Mouse (Mus musculus): ENCODE results near the gene Itpk1. TPM values are rescaled to one million over a fixed set of nuclear protein-coding genes. Genes with fewer than 3 reads are reported as not detected.
A peak's percentile ranks its signal among the peaks of the same experiment; 100 is the strongest.

The Itpk1 gene
- total and polyA plus RNA-seq, 3 experiments: 50.8 to 99.2 (median 54.9) TPM

DNA sequence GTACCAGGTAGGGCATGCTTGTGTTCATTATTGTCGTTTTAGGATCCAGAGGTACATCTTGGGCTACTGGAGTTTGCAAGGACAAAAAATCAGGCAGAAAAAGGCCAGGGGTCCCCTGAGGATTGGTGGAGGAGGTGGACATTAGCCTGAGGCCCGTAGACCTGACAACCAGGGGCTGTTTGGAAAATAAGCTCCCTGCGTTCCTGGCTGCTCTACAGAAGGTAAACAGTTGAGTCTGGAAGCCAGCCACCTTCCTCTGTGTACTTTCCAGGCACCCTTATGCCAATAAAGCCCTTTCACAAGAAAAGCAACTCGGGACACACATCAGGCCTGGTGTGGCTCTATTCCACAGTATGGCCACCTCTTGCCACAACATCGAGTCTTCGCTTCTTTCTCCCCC lies 79.0 kb downstream of the Itpk1 start:
- DNase-seq: peak; percentile 31

DNA sequence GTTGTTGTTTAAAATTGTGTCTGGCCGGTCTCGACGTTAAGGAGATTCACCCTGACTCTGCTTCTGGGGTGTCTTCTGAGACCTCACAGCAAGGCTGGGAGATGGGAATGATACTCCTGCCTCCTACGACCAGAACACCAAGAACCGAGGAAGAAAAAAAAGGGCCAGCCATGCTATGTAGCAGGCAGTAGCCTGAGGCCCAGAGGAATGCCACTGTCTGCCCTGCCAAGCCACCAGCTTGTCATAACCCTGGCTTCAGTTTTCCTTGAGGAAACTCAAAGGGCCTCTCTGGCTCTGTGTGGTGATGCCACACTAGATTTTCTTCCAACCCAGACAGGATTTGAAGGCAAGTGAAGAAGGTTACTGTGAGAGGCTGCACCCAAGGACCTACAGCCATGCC lies 79.6 kb downstream of the Itpk1 start:
- no peak for DNase-seq

DNA sequence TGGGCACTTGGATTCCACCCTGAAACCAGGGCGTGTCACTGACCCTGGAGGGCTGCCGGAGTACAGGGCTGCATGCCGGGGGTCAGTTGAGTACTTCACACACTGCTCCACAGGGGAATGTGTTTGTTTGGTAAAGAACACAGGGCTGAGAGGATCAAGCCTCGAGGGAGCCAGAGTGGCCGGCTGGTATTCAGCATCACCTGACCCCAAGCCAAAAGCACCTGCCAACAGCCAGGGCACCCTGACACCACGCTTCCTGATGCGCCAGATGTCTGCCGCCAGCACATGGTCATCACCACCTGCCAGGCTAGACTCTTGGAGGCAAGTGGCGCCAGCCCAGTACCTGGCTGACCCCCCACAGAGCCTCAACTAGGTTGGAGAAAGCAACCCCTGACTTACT lies 80.9 kb downstream of the Itpk1 start:
- peak; percentile 24 for DNase-seq

DNA sequence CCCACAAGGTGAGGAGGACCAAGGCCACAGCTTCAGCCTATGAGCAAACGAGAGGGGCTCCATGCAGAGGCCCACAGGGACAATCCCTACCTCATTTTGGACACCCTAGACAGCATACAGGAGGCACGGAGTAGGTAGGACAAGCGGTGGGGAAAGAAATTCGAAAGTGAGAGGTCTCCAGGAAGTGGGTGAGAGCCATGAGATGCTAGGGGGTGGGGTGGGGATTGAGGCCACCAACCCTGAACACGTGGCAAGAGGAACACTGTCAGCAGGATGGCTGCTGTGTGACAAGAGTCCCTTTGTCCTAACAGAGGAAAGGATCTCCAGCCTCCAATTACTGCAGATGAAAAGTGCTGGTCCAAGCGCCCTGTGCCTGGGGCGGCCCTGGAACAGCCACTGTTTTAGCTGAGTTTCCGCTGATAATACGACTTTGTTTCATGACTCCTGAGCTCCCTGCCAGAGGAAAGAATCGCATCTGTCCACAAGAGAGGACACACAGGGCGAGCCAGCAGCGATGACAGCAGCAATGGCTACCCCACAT lies 82.4 kb downstream of the Itpk1 start:
- no peak for DNase-seq

DNA sequence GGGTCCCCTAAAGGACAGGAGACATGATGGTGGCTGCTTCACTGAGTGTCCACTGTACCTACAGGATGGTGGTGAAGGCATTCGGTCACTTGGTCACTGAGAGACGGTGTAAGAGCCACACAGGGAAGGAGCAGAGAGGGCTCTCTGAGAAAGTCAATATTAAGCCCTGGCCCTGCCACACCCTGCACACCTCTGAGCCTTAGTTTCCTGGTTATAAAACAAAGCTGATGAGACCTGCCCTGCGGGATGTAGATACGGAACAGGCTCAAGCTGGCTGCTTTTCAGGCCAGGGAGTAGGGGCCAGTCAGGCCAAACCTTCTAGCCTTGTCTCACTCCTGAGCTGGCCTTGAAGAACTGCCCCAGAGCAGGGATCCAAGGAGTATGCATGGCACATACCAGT lies 82.9 kb downstream of the Itpk1 start:
- DNase-seq: no peak

DNA sequence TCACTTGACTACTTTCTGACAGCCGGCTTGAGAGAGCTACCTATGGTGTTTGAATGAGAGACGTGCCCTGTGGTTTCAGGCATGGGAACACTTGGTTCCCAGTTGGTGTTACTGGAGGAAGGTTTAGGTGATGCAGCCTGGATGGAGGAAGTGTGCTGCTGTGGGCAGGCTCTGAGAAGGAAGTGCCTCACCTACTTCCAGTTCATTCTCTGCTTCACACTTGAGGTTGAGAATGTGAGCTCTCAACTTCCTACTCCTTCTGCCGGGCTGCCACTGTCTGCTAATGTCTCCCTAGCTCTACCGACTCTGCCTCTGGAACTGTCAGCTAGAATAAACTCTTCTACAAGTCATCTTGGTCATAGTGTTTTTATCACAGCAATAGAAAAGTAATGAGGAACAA lies 83.5 kb downstream of the Itpk1 start:
- DNase-seq: no peak

DNA sequence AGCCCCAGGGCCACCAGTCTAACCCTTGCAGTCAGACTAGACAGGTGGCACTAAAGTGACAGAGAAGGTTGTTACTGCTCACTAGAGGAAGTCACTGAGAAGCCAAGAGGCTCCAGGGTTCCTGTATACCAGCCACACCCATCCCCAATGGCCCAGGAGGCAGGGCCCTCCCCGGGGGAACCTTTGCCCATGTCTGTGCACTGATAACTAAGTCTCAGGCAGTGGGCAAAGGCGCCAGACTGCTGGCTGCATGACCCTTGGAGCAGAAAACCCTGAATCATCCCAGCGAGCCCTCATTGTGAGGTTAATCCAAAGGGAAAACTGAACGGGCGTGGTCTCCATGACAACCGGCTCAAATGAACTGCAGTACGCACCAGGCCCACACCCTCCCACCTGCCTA lies 84.8 kb downstream of the Itpk1 start:
- no peak for DNase-seq

DNA sequence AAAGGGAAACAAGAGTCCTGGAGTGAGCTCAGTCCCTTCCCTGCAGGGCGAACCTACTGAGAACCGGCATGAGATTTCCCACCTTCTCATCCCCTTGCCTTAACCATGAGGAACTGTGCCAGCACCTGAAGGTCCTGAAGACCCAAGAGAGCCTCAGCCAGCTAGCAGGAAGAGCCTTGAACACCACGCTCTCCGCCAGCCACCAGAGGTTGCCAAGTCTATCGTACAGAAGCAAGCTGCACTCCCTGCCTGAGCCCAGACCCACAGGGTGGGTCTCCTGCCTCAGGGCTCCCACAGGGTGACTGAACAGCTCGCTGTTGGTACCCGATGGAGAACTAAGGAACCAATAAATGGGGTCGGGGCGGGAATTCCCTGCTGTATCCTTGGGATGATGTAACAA lies 86.6 kb downstream of the Itpk1 start:
- DNase-seq: peak; percentile 45

DNA sequence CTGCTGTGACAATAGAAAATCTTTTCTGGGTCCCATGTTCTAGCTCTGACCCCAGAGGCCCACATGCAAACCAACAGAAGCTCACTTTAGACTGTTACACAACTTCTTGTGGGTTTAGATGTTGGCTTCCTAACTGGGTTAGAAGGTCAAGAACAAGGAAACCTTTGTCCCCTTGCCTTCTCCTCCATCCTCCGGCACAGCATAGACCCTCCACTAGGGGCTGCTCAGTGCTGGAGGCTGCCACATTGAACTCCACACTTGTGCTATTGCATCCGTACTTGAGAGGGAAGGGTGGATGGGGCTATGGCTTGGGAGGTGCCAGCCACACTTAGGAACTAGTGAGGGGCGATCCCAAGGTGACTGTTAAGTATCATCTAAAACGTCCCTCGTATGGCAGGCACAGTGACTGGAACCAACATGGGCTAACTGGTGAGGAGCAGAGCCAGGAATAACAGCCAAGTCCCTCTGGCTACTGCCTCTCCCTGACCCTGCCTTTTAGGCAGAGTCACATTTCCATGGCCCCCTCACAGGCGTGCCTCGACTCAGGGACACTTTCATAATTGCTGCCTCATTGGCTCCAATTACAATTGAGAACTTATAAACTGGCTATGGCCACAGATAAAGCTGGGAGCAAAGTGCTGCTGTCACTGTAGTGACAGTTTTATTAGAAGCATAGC lies 87.7 kb downstream of the Itpk1 start:
- DNase-seq: peak; percentile 53

DNA sequence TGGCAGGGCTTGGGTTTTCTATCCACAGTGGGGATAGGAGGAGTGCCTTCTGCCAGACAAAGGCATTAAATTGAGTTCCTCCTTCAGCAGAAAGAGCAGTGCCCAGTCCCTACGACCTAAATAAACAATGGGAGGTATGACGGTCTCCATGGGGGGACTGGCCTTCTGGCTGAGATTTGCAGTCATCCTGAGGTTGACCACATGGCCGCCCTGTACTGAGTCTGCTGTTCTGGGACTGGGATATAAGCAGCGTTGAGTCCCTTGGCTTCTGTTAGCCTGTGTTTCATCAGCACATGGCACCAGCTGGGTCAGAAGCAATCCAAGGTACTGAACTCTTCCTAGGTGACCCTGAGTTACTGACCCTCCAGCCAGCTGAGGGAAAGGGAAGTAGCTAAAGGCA lies 88.5 kb downstream of the Itpk1 start:
- peak; percentile 32 for DNase-seq

DNA sequence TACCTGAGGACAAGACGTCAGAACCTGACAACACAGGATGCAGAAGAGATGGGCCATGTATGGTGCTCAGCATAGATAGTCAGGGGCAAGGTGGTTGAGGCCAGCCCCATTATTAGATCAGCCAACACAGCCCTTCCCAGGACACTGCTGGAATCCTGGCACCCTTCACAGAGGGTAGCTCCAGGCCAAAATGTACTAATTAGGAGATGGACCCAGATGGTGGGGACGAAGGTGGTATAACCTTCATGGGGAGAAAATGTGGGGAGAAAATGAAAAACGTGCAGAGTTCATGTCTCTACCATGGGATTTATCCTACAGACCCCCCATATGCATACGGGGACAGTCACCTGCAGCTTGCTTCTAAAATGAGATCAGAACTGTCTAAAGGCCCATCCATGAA lies 91.3 kb downstream of the Itpk1 start:
- no peak for DNase-seq

DNA sequence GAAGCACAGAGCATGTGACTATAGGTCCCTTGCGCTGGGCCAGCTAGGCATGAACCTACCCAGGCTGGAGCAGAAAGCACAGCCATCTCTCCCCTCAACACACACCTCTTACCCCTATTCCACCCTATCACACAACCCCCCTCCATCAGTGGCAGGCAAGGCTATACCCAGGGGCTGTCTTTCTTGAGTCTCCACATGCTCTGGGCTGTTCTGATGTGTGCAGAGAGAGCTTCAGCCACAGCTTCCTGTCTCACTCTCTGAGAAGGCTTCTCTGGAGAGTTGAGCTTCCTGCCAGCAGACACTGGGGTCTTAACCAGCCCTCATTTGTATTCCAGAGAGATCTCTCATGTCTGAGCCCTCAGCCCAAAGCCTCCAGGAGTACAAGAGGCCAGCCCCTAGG lies 92.3 kb downstream of the Itpk1 start:
- DNase-seq: no peak

DNA sequence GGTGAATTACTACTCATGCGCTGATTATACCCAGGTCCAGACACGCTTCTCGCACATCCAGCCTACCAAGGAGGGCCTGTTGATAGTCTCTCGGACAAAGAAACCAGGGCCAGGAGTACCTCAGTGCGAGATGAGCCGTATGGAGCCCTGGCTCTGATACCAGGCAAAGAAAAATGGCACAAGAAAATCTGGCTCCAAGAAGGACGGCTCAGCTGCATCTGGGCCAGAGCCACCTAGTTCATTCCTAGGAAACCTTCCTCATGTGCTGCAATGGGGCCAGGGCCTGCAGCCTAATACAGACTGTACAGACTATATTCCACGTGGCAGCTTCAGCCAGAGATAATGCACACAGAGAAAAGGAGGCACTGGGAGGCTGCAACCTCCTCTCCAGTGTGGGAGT lies 93.8 kb downstream of the Itpk1 start:
- no peak for DNase-seq

DNA sequence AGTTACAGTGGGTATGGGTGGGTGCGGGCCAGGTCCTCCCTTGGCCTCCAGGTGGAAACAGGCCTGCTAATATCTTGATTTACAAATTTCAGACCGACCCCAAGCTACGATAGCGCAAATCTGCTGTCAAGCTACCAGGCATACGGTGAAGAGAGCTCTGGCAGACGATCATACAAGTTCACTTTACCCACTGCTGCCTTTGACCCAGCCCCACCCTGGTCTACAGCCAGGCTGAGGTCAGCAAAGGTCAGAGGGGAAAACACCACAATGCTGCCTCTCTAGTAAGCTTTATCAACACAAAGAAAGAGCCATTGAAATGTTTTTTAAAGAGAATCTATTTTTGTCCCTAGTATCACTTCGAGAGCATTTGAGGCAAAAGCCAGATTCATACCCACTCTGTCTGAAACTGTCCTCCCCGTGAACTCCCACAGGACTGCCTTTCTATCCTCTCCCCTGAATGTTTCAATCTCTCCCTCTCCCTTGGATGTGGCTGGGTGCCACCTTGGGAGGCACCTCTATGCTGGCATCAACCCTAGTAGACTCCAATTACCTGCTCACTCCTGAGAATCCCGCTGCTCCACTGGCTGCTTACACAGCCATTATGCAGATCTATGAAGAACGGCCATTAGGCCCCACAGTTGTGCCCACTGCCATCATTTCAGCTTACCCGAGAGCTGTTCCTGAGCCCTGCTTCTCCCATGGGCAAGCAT lies 96.8 kb downstream of the Itpk1 start:
- DNase-seq: no peak

DNA sequence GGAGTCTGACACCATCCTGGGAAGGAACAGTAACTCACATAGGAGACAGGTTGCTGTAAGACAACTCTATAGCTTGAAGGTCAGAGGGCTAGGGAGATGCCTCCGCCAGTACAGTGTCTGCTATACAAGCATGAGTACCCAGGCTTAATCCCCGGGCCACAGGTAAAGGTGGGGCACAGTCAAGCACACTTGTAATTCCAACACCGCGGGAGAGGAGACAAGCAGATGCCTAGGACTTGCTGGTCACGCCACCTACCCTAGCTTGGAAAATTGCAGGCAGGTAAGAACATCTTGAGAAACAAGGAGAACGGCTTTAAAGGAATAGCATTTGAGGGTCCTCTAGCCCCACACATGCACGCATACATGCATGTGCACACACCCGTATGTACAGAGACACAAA lies 97.7 kb downstream of the Itpk1 start:
- DNase-seq: no peak

DNA sequence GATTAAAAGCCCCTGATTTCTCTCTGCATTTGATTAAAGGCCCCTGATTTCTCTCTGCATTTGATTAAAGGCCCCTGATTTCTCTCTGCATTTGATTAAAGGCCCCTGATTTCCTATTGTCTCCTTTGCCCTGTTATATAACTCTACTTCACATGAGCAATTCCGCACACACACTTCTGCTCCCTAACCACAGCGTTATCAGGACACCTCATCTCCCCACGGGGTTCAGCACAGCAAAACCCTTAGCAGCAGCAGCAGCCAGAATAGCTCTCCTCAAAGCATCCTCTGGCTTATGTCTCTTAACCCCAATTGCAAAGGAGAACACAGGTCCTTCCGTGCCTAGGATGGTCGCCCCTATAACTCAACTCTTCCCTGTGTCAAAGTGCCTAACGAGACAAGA lies 99.1 kb downstream of the Itpk1 start:
- DNase-seq: no peak

DNA sequence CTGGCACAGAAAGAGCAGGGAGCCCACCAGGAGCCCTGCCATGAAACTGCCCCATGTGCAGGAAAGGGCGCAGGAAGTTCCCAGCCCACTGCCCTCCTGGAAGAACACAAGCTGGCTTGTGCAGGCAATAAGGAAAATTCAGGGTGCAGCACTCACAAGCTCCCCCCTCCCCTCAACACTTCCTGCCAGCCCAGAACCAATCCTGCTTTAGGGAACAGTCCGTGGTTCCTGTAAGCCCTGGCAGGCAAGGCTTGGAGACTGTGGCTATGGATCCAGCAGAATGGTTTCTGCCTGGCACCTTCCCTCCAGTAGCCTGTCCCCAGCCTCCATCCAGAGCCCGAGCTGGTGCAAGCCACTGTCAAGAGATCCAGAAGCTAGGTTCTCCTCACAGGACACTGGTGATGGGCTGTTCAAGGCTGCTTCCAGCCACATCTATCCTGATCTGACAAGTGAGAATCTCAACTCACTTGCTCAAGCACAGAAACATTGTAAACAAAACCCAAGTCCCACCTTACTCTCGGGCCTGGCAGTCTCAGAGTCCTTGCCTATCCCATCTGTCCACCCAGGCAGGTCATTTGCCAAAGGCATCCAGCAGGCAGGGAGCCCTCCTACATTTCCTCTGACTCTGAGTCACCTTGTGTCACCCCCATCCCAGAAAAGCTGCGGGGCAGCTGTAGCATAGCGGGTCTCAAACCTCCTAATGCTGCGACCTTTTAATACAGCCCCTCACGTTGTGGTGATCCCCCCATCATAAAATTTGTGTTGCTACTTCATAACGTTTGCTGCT lies 102.3 kb downstream of the Itpk1 start:
- DNase-seq: no peak

DNA sequence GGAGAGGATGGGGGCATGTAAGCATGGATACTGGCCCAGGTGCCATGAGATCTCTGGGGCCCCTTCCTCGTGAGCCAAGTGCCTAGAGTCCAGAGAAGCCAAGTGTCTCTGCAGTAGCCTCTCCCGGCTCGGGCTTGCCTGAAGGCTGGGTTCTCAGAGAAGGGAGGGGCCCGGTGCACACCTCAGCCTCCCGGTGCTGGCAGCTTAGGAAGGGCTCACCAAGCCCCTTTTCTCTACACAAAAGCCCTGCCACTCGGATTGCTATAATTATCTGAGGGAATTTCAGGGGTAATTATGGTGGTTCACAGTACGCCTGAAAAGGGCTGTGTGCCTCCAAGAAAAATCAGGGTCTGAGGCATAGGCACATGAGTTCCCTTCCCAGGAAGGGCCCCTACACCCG lies 102.9 kb downstream of the Itpk1 start:
- DNase-seq: no peak

DNA sequence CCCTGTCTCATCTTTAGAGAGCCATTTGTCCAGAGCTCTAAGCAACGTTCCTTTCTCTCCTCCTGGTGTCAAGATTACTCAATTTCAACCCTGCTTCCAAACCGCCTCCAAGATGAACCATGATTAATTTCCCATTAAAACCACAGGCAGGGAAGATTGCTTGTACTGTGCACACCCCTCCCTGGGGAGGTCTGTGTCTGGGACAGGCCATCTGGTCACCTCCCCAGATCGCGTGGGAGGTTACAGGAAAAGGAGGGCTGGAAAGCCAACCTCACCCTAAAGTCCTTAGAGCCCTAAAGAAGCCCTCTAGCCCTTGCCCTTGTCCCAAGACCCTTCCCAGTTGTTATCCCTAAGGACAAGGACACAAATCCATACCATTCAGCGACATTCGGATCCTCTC lies 104.4 kb downstream of the Itpk1 start:
- DNase-seq: peak; percentile 29

DNA sequence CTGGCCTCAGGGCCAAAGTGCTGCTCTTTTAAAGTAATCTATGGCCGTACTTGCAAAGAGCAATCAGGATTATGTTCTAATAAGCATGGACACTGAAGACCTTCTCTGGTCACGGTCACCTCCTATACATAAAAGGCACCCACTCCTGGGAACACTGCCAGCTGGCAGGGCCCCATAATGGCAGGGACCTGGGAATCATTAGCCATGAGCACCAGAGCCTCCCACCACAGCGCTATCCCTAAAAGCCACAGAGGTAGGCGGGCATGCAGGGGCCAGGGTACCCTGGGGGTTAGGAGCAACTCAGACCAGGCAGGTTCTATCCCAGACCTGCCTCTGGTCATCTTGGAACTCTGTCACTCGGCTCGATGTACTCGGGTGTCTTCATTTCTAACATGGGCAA lies 104.9 kb downstream of the Itpk1 start:
- peak; percentile 20 for DNase-seq

DNA sequence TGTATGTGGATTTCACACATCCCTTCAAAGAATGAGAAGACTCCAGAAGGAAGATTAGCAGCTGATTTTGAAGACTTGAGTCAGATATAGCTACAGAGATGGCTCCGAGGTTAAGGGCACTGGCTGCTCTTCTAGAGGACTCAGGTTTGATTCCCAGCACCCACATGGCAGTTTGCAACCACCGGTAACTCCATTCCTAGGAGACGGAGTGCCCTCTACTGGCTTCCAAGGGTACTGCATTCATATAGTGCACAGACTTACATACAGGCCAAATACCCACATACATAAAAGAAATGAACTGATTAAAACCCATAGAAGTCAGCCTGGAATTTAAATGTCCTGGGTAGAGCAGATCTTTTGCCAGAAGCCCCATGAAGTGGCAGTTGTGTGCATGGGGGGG lies 106.2 kb downstream of the Itpk1 start:
- DNase-seq: no peak

DNA sequence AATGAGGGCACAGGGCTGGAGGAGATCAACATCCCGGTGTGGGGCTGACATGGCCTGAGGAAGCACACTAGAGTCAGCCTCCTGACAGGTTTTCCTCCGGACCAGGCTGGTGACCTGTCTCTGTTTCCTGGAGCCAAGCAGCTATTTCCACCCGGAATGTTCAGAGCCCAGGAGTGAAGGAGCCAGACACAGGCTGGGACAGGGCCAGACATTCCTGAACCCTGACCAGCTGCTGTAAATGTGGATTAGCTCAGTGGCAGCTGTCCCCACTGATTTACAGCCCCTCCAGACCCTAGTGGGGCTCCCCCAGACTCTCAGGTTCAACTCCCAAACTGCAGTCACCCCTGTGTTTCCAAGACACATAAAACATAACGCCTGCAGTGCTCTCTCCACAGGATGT lies 107.3 kb downstream of the Itpk1 start:
- DNase-seq: peak; percentile 31

DNA sequence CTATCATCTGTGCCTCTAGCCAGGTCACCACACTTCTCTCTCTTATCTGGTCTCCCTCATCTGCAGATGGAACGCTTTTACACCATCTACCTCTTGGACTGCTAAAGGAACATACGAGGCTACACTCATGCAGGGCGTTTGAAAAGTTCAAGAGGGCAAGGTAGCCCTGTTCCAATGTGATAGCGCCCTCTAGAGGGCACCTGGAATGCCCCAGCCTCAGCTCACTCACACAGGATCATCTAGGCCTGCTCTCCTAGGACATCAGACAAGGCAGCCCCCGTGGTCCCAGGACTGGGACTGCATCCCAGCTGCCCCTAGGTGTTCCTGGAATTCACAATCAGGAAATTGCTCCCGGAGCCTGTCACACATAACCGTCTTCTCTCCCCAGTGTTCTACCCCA lies 108.3 kb downstream of the Itpk1 start:
- no peak for DNase-seq

Measured in adrenal gland, adult 2 months (tissue).